ENCODE assay signal across 8 mouse cellular contexts in the genomic region with DNA sequence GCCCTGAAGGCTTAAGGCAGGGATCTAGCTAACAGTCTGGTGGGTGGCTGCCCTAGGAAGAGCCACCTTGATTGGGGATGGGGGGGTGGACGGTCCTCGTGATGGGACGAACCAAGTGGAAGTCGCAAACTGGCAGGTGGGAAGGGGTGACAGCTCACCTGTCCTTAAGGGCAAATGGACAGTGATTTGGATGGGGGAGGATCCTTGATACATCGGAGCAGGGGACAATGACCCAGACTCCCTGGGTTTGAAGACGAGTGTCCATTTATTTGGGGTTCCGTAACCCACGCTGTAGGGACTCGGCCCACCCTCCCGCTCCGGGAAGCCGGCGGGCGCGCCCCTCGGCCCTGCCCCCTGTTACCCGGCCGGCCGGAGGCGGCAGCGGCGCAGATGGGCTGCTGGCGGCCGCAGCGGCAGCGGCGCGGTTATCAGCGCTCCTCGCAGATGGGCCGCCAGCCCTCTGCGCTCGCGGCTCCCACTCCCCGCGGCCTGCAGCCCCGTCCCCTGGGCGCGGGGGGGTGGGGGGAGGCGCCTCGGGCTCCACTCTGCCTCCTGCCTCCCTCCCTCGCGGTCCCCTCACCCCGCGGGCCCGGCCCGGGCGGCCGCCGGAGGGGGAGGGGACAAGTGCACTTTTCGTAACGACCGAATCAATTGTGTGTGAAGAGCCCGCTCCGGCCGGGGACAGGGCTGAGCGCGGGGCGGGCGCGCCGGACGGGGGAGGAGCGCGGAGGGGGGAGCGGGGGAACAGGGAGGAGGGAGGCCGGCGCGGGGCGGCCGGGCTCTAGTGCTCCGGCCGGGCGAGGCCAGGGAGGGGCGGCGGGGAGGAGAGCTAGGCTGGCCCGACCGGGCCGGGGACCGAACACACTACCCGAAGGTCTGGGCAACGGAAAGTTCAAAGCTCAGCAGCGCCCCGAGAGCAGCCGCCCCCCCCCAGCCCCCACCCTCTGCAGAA. TPM values are rescaled to one million over a fixed set of nuclear protein-coding genes. Genes with fewer than 3 reads are reported as not detected.
DNase-seq lines count a peak whose midpoint lies in the region; ATAC-seq lines count a peak whose summit lies in the region.

No protein-coding gene starts in this region.

- no peaks in the 10 kb centered on the region for H3K9me3 ChIP-seq in erythroblast, embryonic 14.5 days (ENCODE audit: control insufficient read depth, low read length)
- no peaks in the 10 kb centered on the region for H3K9me3 ChIP-seq in embryonic facial prominence, embryonic 14.5 days (ENCODE audit: control insufficient read depth, low read length)
- H3K9me3 ChIP-seq in limb, embryonic 15.5 days: no peaks in the 10 kb centered on the region
- H3K9me3 ChIP-seq in midbrain, embryonic 14.5 days (ENCODE audit: control insufficient read depth, low read length): no peaks in the 10 kb centered on the region

- peak; percentile 42 for DNase-seq in R1 (ENCODE audit: low read depth, low spot score)
- peak; percentile 60 for DNase-seq in embryonic facial prominence, embryonic 14.5 days (ENCODE audit: low spot score)
- DNase-seq in heart, postnatal 14 days: peak; percentile 62 to 74
- DNase-seq in midbrain, embryonic 14.5 days: peak; percentile 80
- peak; percentile 51 for DNase-seq in testis, postnatal 14 days (ENCODE audit: low spot score)

- peaks cover 18% of the 10 kb centered on the region for H3K27me3 ChIP-seq in erythroblast, embryonic 14.5 days (ENCODE audit: control insufficient read depth)
- peaks cover 32% of the 10 kb centered on the region for H3K27me3 ChIP-seq in embryonic facial prominence, embryonic 14.5 days (replicated peaks; ENCODE audit: control insufficient read depth, insufficient read depth, low read length)
- peaks cover 79% of the 10 kb centered on the region for H3K27me3 ChIP-seq in limb, embryonic 15.5 days
- H3K27me3 ChIP-seq in midbrain, embryonic 14.5 days (ENCODE audit: control insufficient read depth, insufficient read depth, low read length): no peaks in the 10 kb centered on the region

- peak overlapping the region; percentile 99 for H3K4me2 ChIP-seq in embryonic facial prominence, embryonic 14.5 days (ENCODE audit: low read depth, low read length)
- peak overlapping the region; percentile 100 for H3K4me2 ChIP-seq in limb, embryonic 15.5 days
- peak overlapping the region; percentile 88 for H3K4me2 ChIP-seq in midbrain, embryonic 14.5 days (ENCODE audit: low read length)

- H3K9ac ChIP-seq in embryonic facial prominence, embryonic 14.5 days (ENCODE audit: low read depth, low read length): peak overlapping the region; percentile 67
- peak overlapping the region; percentile 51 for H3K9ac ChIP-seq in limb, embryonic 15.5 days
- H3K9ac ChIP-seq in midbrain, embryonic 14.5 days (replicated peaks; ENCODE audit: low read length): peak overlapping the region; percentile 90

- H3K27ac ChIP-seq in embryonic facial prominence, embryonic 14.5 days (replicated peaks; ENCODE audit: low read depth, low read length): peak overlapping the region; percentile 61
- H3K27ac ChIP-seq in limb, embryonic 15.5 days: no peak overlapping the region
- peak overlapping the region; percentile 95 for H3K27ac ChIP-seq in midbrain, embryonic 14.5 days (replicated peaks; ENCODE audit: low read depth, low read length)

- ATAC-seq in erythroblast, adult 5-6 weeks (replicated peaks; ENCODE audit: low FRiP score, poor library complexity, severe bottlenecking): no peak
- peak; percentile 23 for ATAC-seq in embryonic facial prominence, embryonic 14.5 days (ENCODE audit: low read depth)
- ATAC-seq in limb, embryonic 15.5 days (ENCODE audit: insufficient number of reproducible peaks, low FRiP score, low TSS enrichment, low read depth): peak; percentile 25; the same call in 1 of the 2 replicates
- ATAC-seq in midbrain, embryonic 14.5 days (ENCODE audit: low FRiP score, low TSS enrichment): peak; percentile 59

- peaks cover 21% of the 10 kb centered on the region for H3K36me3 ChIP-seq in erythroblast, embryonic 14.5 days (ENCODE audit: control insufficient read depth)
- H3K36me3 ChIP-seq in embryonic facial prominence, embryonic 14.5 days (ENCODE audit: control insufficient read depth, insufficient read depth, low read length): no peaks in the 10 kb centered on the region
- H3K36me3 ChIP-seq in limb, embryonic 15.5 days: no peaks in the 10 kb centered on the region
- no peaks in the 10 kb centered on the region for H3K36me3 ChIP-seq in midbrain, embryonic 14.5 days (ENCODE audit: control insufficient read depth, insufficient read depth, low read length)

- intact Hi-C loops in heart, postnatal 14 days (cut with DNase I): no loop called here

- H3K4me1 ChIP-seq in erythroblast, embryonic 14.5 days (ENCODE audit: control insufficient read depth): peaks cover 83% of the 10 kb centered on the region
- peaks cover 13% of the 10 kb centered on the region; the same call in 1 of the 2 replicates for H3K4me1 ChIP-seq in embryonic facial prominence, embryonic 14.5 days (ENCODE audit: control insufficient read depth, insufficient read depth, low read length)
- peaks cover 45% of the 10 kb centered on the region for H3K4me1 ChIP-seq in limb, embryonic 15.5 days
- H3K4me1 ChIP-seq in midbrain, embryonic 14.5 days (ENCODE audit: control insufficient read depth, insufficient read depth, low read length): peaks cover 38% of the 10 kb centered on the region

- 6% methylated on average over 21 of the region's 85 CpGs for WGBS in embryonic facial prominence, embryonic 14.5 days
- 2% methylated on average over 75 of the region's 85 CpGs for whole genome bisulfite sequencing in limb, embryonic 15.5 days
- 2% methylated on average over 62 of the region's 85 CpGs for WGBS in midbrain, embryonic 14.5 days

- H3K4me3 ChIP-seq in erythroblast, embryonic 14.5 days (replicated peaks): peak overlapping the region; percentile 88
- H3K4me3 ChIP-seq in embryonic facial prominence, embryonic 14.5 days (ENCODE audit: low read depth, low read length): peak overlapping the region; percentile 67
- peak overlapping the region; percentile 65 for H3K4me3 ChIP-seq in limb, embryonic 15.5 days
- peak overlapping the region; percentile 79 for H3K4me3 ChIP-seq in midbrain, embryonic 14.5 days (replicated peaks; ENCODE audit: low read depth, low read length)

RNA-seq across cellular contexts. Expression of a gene that starts 1.9 kb away (rescaled TPM):
- polyA plus RNA-seq in erythroblast, embryonic 14.5 days (2012): 0.99 and 1.1 TPM in 2 replicates
- 2.7 and 6.1 TPM in 2 replicates for total RNA-seq in erythroblast, adult 5-6 weeks (2015; ENCODE audit: low replicate concordance)
- total RNA-seq in erythroblast, adult 5-6 weeks (2017; ENCODE audit: low replicate concordance): 1.8 and 4.3 TPM in 2 replicates
- polyA plus RNA-seq in embryonic facial prominence, embryonic 14.5 days (2014; fragmentation: Nextera tagmentation; extraction: Ambion mirVana): 11.6 and 12.9 TPM in 2 replicates
- 1 to 10 TPM; 6.2 to 6.4 TPM for total RNA-seq in heart, postnatal 14 days (2021)
- 7.6 and 8.5 TPM in 2 replicates for polyA plus RNA-seq in limb, embryonic 15.5 days (2015; fragmentation: Nextera tagmentation; extraction: Ambion mirVana)
- polyA plus RNA-seq in midbrain, embryonic 14.5 days (2014; fragmentation: Nextera tagmentation; extraction: Ambion mirVana): 44.8 and 51.7 TPM in 2 replicates

RNA-seq across cellular contexts. Expression of a gene that starts 35.3 kb away (rescaled TPM):
- not detected in 2 replicates for polyA plus RNA-seq in erythroblast, embryonic 14.5 days (2012)
- total RNA-seq in erythroblast, adult 5-6 weeks (2015; ENCODE audit: low replicate concordance): 7.1 TPM in 1 of 2 replicates, not detected in the other
- total RNA-seq in erythroblast, adult 5-6 weeks (2017; ENCODE audit: low replicate concordance): not detected in 2 replicates
- polyA plus RNA-seq in embryonic facial prominence, embryonic 14.5 days (2014; fragmentation: Nextera tagmentation; extraction: Ambion mirVana): not detected in 2 replicates
- not detected for total RNA-seq in heart, postnatal 14 days (2021)
- not detected in 2 replicates for polyA plus RNA-seq in limb, embryonic 15.5 days (2015; fragmentation: Nextera tagmentation; extraction: Ambion mirVana)
- polyA plus RNA-seq in midbrain, embryonic 14.5 days (2014; fragmentation: Nextera tagmentation; extraction: Ambion mirVana): not detected in 2 replicates
